Mouse (Mus musculus) cortical plate, adult 2 months (tissue): ENCODE data around the gene Rpgr. TPM values are rescaled to one million over a fixed set of nuclear protein-coding genes. Genes with fewer than 3 reads are reported as not detected.

Source experiments
- H3K27ac ChIP-seq: fragments of 200-500 bp; 2 replicates; pipeline ENCODE4 v1.5.1; 2012; ENCODE audit warnings: low read length, control low read depth, inconsistent platforms; ENCODE audit not compliant: insufficient read depth
- H3K4me1 ChIP-seq: fragments of 200-500 bp; 2 replicates; pipeline ENCODE4 v1.6.1; 2011; ENCODE audit warnings: low read length; ENCODE audit not compliant: control insufficient read depth, insufficient read depth
- H3K4me3 ChIP-seq: fragments of 200-500 bp; 2 replicates; pipeline ENCODE4 v1.5.1; 2011; ENCODE audit warnings: mild to moderate bottlenecking, low read length, control low read depth; ENCODE audit not compliant: insufficient read depth
- CTCF ChIP-seq: fragments of 200-500 bp; IDR thresholded peaks from 2 replicates; pipeline ENCODE4 v1.5.1; 2011; ENCODE audit warnings: mild to moderate bottlenecking, control low read depth, low read length; ENCODE audit not compliant: insufficient read depth; ENCODE audit errors: extremely low read depth
- POLR2A ChIP-seq: fragments of 200-500 bp; IDR thresholded peaks from 2 replicates; pipeline ENCODE4 v1.6.1; 2011; ENCODE audit warnings: mild to moderate bottlenecking, low read length, control low read depth; ENCODE audit not compliant: insufficient read depth; ENCODE audit errors: extremely low read depth
- polyA plus RNA-seq: library from polyadenylated mRNA; depleted of rRNA; stranded (reverse); fragments of >200 nt; gene quantifications from 2 replicates; pipeline ENCODE4 v1.2.3, GENCODE M21; 2012; rRNA removed

Gene Rpgr
- polyA plus RNA-seq, 1 experiment: 14.4 TPM

DNA sequence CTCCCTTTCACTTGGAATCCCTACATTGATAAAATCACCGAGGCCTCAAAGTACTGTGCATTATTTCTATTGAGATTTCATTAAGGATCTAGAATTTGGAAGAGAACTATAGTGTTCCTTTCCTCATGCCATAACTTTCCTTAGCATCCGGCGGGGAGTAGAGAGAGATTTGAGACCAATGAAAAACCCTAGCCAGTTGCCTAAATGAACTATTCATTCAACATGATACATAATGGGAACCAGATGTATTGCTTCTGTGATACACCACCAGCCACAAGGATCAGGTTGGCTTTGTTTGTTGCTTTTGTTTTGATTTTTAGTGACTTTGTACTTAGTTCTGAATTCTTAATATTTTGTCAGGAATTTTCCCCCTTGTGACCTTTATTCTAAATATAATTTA lies 136.3 kb downstream of the Rpgr start:
- no peak for TF ChIP-seq POLR2A
- no peak for TF ChIP-seq CTCF
- no peaks in the 10 kb centered on the region for H3K4me1 ChIP-seq
- H3K4me3 ChIP-seq: no peak overlapping the region
- H3K27ac ChIP-seq: no peak overlapping the region

GRCm38 (mm10) chrX:10079981-10080380 lies 136.7 kb downstream of the Rpgr start:
- TF ChIP-seq CTCF: no peak
- no peak for TF ChIP-seq POLR2A
- H3K27ac ChIP-seq: no peak overlapping the region
- no peaks in the 10 kb centered on the region for H3K4me1 ChIP-seq
- no peak overlapping the region for H3K4me3 ChIP-seq

GRCm38 (mm10) chrX:10073966-10074365 lies 142.8 kb downstream of the Rpgr start:
- no peak for TF ChIP-seq POLR2A
- TF ChIP-seq CTCF: no peak
- Histone ChIP-seq H3K4me1 (no peaks in the 10 kb centered on the region), H3K27ac (no peak overlapping the region), H3K4me3 (no peak overlapping the region)

DNA sequence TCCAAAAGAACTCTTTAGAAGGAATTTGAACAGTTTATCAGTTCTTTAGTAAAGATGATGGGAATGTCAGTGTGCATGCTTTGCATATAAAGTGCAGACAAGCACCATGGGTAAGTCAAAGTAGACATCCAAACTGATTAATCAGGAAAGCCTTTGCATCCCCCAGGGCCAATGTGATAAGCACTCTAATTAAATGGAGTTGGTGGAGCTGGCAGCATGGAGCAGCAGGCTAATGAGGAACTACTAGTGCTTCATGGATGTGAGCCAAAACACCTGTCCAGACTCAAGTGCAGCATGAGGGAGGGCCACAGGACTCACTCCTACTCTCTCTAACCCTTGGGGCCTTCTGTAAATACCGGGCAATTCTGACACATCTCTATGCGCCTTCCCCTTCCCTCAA lies 145.2 kb downstream of the Rpgr start:
- Histone ChIP-seq H3K4me1 (no peaks in the 10 kb centered on the region), H3K4me3 (no peak overlapping the region), H3K27ac (no peak overlapping the region)
- TF ChIP-seq POLR2A (no peak), CTCF (no peak)

DNA sequence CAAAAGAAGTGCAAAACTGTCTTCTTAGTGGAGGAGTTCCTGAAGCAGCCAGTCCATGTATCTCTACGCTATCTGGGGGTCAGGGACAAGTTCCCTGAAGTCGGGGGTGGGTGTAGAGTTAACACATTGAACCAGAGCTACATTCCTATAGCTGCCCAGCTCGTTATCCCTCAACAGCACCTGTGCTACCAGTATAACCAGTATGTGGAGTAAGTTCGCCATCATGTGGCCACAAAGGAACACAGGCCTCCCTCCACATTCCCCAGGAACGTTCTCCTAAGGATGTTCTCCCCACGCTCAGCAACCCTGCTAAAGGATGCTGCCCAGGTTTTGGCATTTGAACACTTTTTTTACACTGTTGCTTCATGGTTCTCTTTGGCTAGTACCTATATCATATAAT lies 146.0 kb downstream of the Rpgr start:
- Histone ChIP-seq H3K27ac (no peak overlapping the region), H3K4me1 (no peaks in the 10 kb centered on the region), H3K4me3 (no peak overlapping the region)
- TF ChIP-seq POLR2A (no peak), CTCF (peak; percentile 68)

DNA sequence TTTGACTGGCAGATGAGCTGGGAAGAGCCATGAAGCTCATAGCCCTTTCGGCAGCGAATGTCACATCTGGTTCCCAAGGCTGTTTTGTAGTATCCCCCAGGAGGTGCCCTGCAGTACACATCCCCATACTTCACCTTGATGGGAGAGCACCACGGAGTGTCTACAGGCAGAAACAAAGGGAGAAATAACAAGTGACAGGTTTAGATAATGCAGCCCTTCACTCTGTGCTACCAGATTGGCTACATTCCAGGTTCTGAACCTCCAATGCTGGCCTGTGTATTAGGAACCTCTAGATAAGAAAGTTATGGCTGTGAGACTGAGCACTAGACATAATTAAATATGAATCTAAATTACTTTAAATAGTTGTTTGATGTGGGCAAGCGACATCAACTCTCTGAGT lies 147.3 kb downstream of the Rpgr start:
- H3K4me1 ChIP-seq: no peaks in the 10 kb centered on the region
- no peak overlapping the region for H3K27ac ChIP-seq
- TF ChIP-seq POLR2A: no peak
- no peak for TF ChIP-seq CTCF
- no peak overlapping the region for H3K4me3 ChIP-seq

GRCm38 (mm10) chrX:10063781-10064180 lies 152.9 kb downstream of the Rpgr start:
- H3K27ac ChIP-seq: no peak overlapping the region
- H3K4me1 ChIP-seq: no peaks in the 10 kb centered on the region
- no peak for TF ChIP-seq POLR2A
- TF ChIP-seq CTCF: no peak
- H3K4me3 ChIP-seq: no peak overlapping the region

GRCm38 (mm10) chrX:10063361-10063760 lies 153.4 kb downstream of the Rpgr start:
- H3K4me3 ChIP-seq: no peak overlapping the region
- no peak overlapping the region for H3K27ac ChIP-seq
- no peaks in the 10 kb centered on the region for H3K4me1 ChIP-seq
- TF ChIP-seq CTCF (no peak), POLR2A (no peak)

GRCm38 (mm10) chrX:10062201-10062600 lies 154.5 kb downstream of the Rpgr start:
- no peak overlapping the region for H3K4me3 ChIP-seq
- TF ChIP-seq CTCF (no peak), POLR2A (no peak)
- H3K4me1 ChIP-seq: no peaks in the 10 kb centered on the region
- no peak overlapping the region for H3K27ac ChIP-seq

DNA sequence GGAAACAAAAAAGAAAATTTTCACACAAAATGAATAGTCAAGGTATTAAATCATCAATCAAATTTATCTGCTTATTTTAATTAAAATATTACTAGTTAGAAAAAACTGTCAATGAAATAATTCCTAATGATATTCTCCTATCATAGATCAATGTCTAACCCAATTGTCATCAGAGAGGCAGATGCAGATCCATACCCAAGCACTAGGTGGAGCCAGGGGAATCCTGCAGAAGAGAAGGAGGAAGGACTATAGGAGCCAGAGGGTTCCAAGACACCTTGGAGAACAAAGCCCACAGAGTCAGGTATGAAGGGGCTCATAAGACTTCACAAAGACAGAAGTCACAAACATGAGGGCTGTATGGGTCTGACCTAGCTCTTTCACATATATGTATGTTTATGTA lies 182.1 kb downstream of the Rpgr start:
- no peak overlapping the region for H3K4me3 ChIP-seq
- H3K27ac ChIP-seq: no peak overlapping the region
- H3K4me1 ChIP-seq: no peaks in the 10 kb centered on the region
- TF ChIP-seq POLR2A (no peak), CTCF (peak; percentile 30; the same call in 1 of the 2 replicates)

Other genes with a start within 250 kb of the Rpgr start
- 0.49 and 0.65 TPM in 2 replicates for gene Srpx, start 99.2 kb downstream of the Rpgr start, polyA plus RNA-seq
- gene Otc, start 35.4 kb upstream of the Rpgr start, polyA plus RNA-seq: not detected in 2 replicates